Mouse (Mus musculus): ENCODE data around the gene Adamtsl1.

Gene Adamtsl1

GRCm38 (mm10) chr4:85920474-85920873 is 406.5 kb downstream of the Adamtsl1 start:
- DNase-seq (ENCODE audit: low spot score in 2 of 2): no peak

GRCm38 (mm10) chr4:85922741-85923140 is 408.8 kb downstream of the Adamtsl1 start:
- no peak for DNase-seq (ENCODE audit: low spot score in 2 of 2)

GRCm38 (mm10) chr4:85932129-85932528 is 418.2 kb downstream of the Adamtsl1 start:
- DNase-seq (ENCODE audit: low spot score in 2 of 2): no peak

GRCm38 (mm10) chr4:85939460-85939859 is 425.5 kb downstream of the Adamtsl1 start:
- DNase-seq (ENCODE audit: low spot score in 2 of 2): no peak

GRCm38 (mm10) chr4:85941857-85942256 is 427.9 kb downstream of the Adamtsl1 start:
- DNase-seq (ENCODE audit: low spot score in 2 of 2): no peak

GRCm38 (mm10) chr4:85953590-85953989 is 439.6 kb downstream of the Adamtsl1 start:
- no peak for DNase-seq (ENCODE audit: low spot score in 2 of 2)

- DNase-seq (ENCODE audit: low spot score in 2 of 2): no peak
Measured at GRCm38 (mm10) chr4:85955387-85955786, 441.4 kb downstream of the Adamtsl1 start.

GRCm38 (mm10) chr4:85957266-85957665 is 443.3 kb downstream of the Adamtsl1 start:
- no peak for DNase-seq (ENCODE audit: low spot score in 2 of 2)

- no peak for DNase-seq (ENCODE audit: low spot score in 2 of 2)
Measured at GRCm38 (mm10) chr4:85957879-85958278, 443.9 kb downstream of the Adamtsl1 start.

GRCm38 (mm10) chr4:85959019-85959418 is 445.0 kb downstream of the Adamtsl1 start:
- no peak for DNase-seq (ENCODE audit: low spot score in 2 of 2)

GRCm38 (mm10) chr4:85976188-85976587 is 462.2 kb downstream of the Adamtsl1 start:
- no peak for DNase-seq (ENCODE audit: low spot score in 2 of 2)

GRCm38 (mm10) chr4:85979206-85979605 is 465.2 kb downstream of the Adamtsl1 start:
- no peak for DNase-seq (ENCODE audit: low spot score in 2 of 2)

GRCm38 (mm10) chr4:86006596-86006995 is 492.6 kb downstream of the Adamtsl1 start:
- DNase-seq (ENCODE audit: low spot score in 2 of 2): no peak

GRCm38 (mm10) chr4:86013640-86014039 is 499.7 kb downstream of the Adamtsl1 start:
- no peak for DNase-seq (ENCODE audit: low spot score in 2 of 2)

- DNase-seq (ENCODE audit: low spot score in 2 of 2): no peak
Measured at GRCm38 (mm10) chr4:86018928-86019327, 505.0 kb downstream of the Adamtsl1 start.

GRCm38 (mm10) chr4:86019586-86019985 is 505.6 kb downstream of the Adamtsl1 start:
- DNase-seq (ENCODE audit: low spot score in 2 of 2): peak in 1 of 2 experiments; percentile 1

- DNase-seq (ENCODE audit: low spot score in 2 of 2): no peak
Measured at GRCm38 (mm10) chr4:86020372-86021090, 506.6 kb downstream of the Adamtsl1 start.

- peak; percentile 8 to 12 for DNase-seq (ENCODE audit: low spot score in 2 of 2)
Measured at GRCm38 (mm10) chr4:86024573-86025160, 510.7 kb downstream of the Adamtsl1 start.

GRCm38 (mm10) chr4:86029486-86029885 is 515.5 kb downstream of the Adamtsl1 start:
- peak in 1 of 2 experiments; percentile 7 for DNase-seq (ENCODE audit: low spot score in 2 of 2)

- no peak for DNase-seq (ENCODE audit: low spot score in 2 of 2)
Measured at GRCm38 (mm10) chr4:86030208-86030607, 516.2 kb downstream of the Adamtsl1 start.

- peak in 1 of 2 experiments; percentile 42 for DNase-seq (ENCODE audit: low spot score in 2 of 2)
Measured at GRCm38 (mm10) chr4:86031041-86031440, 517.1 kb downstream of the Adamtsl1 start.

- no peak for DNase-seq (ENCODE audit: low spot score in 2 of 2)
Measured at GRCm38 (mm10) chr4:86040921-86041320, 526.9 kb downstream of the Adamtsl1 start.

- no peak for DNase-seq (ENCODE audit: low spot score in 2 of 2)
Measured at GRCm38 (mm10) chr4:86045448-86045847, 531.5 kb downstream of the Adamtsl1 start.
